Mouse (Mus musculus) intestine, embryonic 16.5 days (tissue): Measurements from ENCODE around the gene Lgmn. TPM values are rescaled to one million over a fixed set of nuclear protein-coding genes. Genes with fewer than 3 reads are reported as not detected.

ENCODE experiments used
- ATAC-seq: fragments of 200-750 bp; cut with Nextera tagmentation; 2 replicates; pipeline ENCODE4 v1.8.0; 2017; ENCODE audit warnings: moderate TSS enrichment, moderate library complexity
- H3K27ac ChIP-seq: fragments of 300-500 bp; sonication (generic); 2 replicates; pipeline ENCODE4 v1.5.1; 2014; ENCODE audit warnings: mild to moderate bottlenecking, low read length
- H3K27me3 ChIP-seq: fragments of 300-500 bp; sonication (generic); replicated peaks from 2 replicates; pipeline ENCODE4 v1.6.1; 2014; ENCODE audit warnings: low read length, control low read depth, mixed read lengths; ENCODE audit not compliant: control insufficient read depth, insufficient read depth
- H3K36me3 ChIP-seq: fragments of 300-500 bp; sonication (generic); 2 replicates; pipeline ENCODE4 v1.6.1; 2014; ENCODE audit warnings: low read length, control low read depth; ENCODE audit not compliant: control insufficient read depth, insufficient read depth
- H3K4me1 ChIP-seq: fragments of 300-500 bp; sonication (generic); 2 replicates; pipeline ENCODE4 v1.6.1; 2014; ENCODE audit warnings: low read length, control low read depth, mixed read lengths; ENCODE audit not compliant: control insufficient read depth, insufficient read depth
- H3K4me2 ChIP-seq: fragments of 300-500 bp; sonication (generic); 2 replicates; pipeline ENCODE4 v1.6.1; 2014; ENCODE audit warnings: low read depth, low read length, control low read depth
- H3K4me3 ChIP-seq: fragments of 300-500 bp; sonication (generic); 2 replicates; pipeline ENCODE4 v1.5.1; 2014; ENCODE audit warnings: mild to moderate bottlenecking, low read length
- H3K9ac ChIP-seq: fragments of 300-500 bp; sonication (generic); 2 replicates; pipeline ENCODE4 v1.6.1; 2014; ENCODE audit warnings: low read depth, low read length
- H3K9me3 ChIP-seq: fragments of 300-500 bp; sonication (generic); 2 replicates; pipeline ENCODE4 v1.6.1; 2016; ENCODE audit warnings: low read length, control low read depth; ENCODE audit not compliant: control insufficient read depth
- WGBS: fragments of 180-500 bp; shearing (Covaris S2); extraction: QIAGEN DNeasy Blood & Tissue Kit; methylation state at CpG from one replicate; pipeline ENCODE4 v1.1.7; 2014; 5-methylcytosine and 5-hydroxymethylcytosine counted together
- polyA plus RNA-seq: library from polyadenylated mRNA; unstranded; fragments of >200 nt; fragmentation: Nextera tagmentation; extraction: Ambion mirVana; gene quantifications from 2 replicates; pipeline ENCODE4 v1.2.1, GENCODE M21; 2015

Lgmn gene
- polyA plus RNA-seq, 1 experiment from 2014 or later = 92.4 TPM

- H3K4me2 ChIP-seq = no peak overlapping the region
- no peak for ATAC-seq
- no peaks in the 10 kb centered on the region for H3K27me3 ChIP-seq
- H3K27ac ChIP-seq = no peak overlapping the region
- H3K9me3 ChIP-seq = no peaks in the 10 kb centered on the region
- no peak overlapping the region for H3K4me3 ChIP-seq
- H3K36me3 ChIP-seq = no peaks in the 10 kb centered on the region
- no peak overlapping the region for H3K9ac ChIP-seq
- peaks cover 6% of the 10 kb centered on the region; the same call in 1 of the 2 replicates for H3K4me1 ChIP-seq
- WGBS = 85% methylated on average over 6 of the region's 6 CpGs
Observed at GRCm38 (mm10) chr12:102414686-102415085, 24.9 kb downstream of the Lgmn start.

- Histone ChIP-seq H3K4me3 (no peak overlapping the region), H3K27me3 (no peaks in the 10 kb centered on the region), H3K36me3 (no peaks in the 10 kb centered on the region), H3K4me1 (peaks cover 6% of the 10 kb centered on the region; the same call in 1 of the 2 replicates), H3K4me2 (no peak overlapping the region), H3K9me3 (no peaks in the 10 kb centered on the region), H3K27ac (no peak overlapping the region), H3K9ac (no peak overlapping the region)
- 90% methylated on average over 13 of the region's 13 CpGs for WGBS
- ATAC-seq = no peak
Observed at GRCm38 (mm10) chr12:102413171-102413570, 26.4 kb downstream of the Lgmn start.

GRCm38 (mm10) chr12:102398588-102398987 lies 41.0 kb downstream of the Lgmn start:
- Histone ChIP-seq H3K9me3 (no peaks in the 10 kb centered on the region), H3K36me3 (peaks cover 6% of the 10 kb centered on the region; the same call in 1 of the 2 replicates), H3K27ac (no peak overlapping the region), H3K9ac (no peak overlapping the region), H3K4me1 (no peaks in the 10 kb centered on the region), H3K4me2 (no peak overlapping the region), H3K4me3 (no peak overlapping the region), H3K27me3 (no peaks in the 10 kb centered on the region)
- no peak for ATAC-seq
- WGBS = 90% methylated on average over 4 of the region's 4 CpGs

- Histone ChIP-seq H3K36me3 (no peaks in the 10 kb centered on the region; the same call in 1 of the 2 replicates), H3K4me1 (no peaks in the 10 kb centered on the region), H3K27ac (no peak overlapping the region), H3K4me3 (no peak overlapping the region), H3K27me3 (no peaks in the 10 kb centered on the region), H3K9me3 (no peaks in the 10 kb centered on the region), H3K4me2 (no peak overlapping the region), H3K9ac (no peak overlapping the region)
- no peak for ATAC-seq
- WGBS = 52% methylated on average over 19 of the region's 19 CpGs
Observed at GRCm38 (mm10) chr12:102395998-102396991, 43.3 kb downstream of the Lgmn start.

GRCm38 (mm10) chr12:102395537-102395936 lies 44.1 kb downstream of the Lgmn start:
- WGBS = 74% methylated on average over 9 of the region's 9 CpGs
- Histone ChIP-seq H3K9me3 (no peaks in the 10 kb centered on the region), H3K27me3 (no peaks in the 10 kb centered on the region), H3K27ac (no peak overlapping the region), H3K36me3 (no peaks in the 10 kb centered on the region; the same call in 1 of the 2 replicates), H3K4me2 (no peak overlapping the region), H3K4me3 (no peak overlapping the region), H3K4me1 (no peaks in the 10 kb centered on the region), H3K9ac (no peak overlapping the region)
- ATAC-seq = no peak

- WGBS = 91% methylated on average over 7 of the region's 7 CpGs
Observed at GRCm38 (mm10) chr12:102394496-102394895, 45.1 kb downstream of the Lgmn start.

GRCm38 (mm10) chr12:102391982-102392381 lies 47.6 kb downstream of the Lgmn start:
- Histone ChIP-seq H3K4me3 (no peak overlapping the region), H3K9me3 (no peaks in the 10 kb centered on the region), H3K27ac (no peak overlapping the region), H3K4me2 (no peak overlapping the region), H3K36me3 (no peaks in the 10 kb centered on the region; the same call in 1 of the 2 replicates), H3K9ac (no peak overlapping the region), H3K27me3 (no peaks in the 10 kb centered on the region), H3K4me1 (no peaks in the 10 kb centered on the region)
- ATAC-seq = no peak
- 72% methylated on average over 4 of the region's 4 CpGs for WGBS

More at GRCm38 (mm10) chr12:102394496-102394895, 45.1 kb downstream of the Lgmn start:
- no peaks in the 10 kb centered on the region for H3K9me3 ChIP-seq
- no peaks in the 10 kb centered on the region; the same call in 1 of the 2 replicates for H3K36me3 ChIP-seq
- H3K4me2 ChIP-seq = no peak overlapping the region
- no peaks in the 10 kb centered on the region for H3K27me3 ChIP-seq
- no peak overlapping the region for H3K27ac ChIP-seq
- no peak for ATAC-seq
- H3K4me1 ChIP-seq = no peaks in the 10 kb centered on the region
- no peak overlapping the region for H3K9ac ChIP-seq
- no peak overlapping the region for H3K4me3 ChIP-seq

- H3K4me1 ChIP-seq = no peaks in the 10 kb centered on the region
- no peak for ATAC-seq
- no peaks in the 10 kb centered on the region for H3K27me3 ChIP-seq
- H3K4me2 ChIP-seq = no peak overlapping the region
- no peaks in the 10 kb centered on the region for H3K9me3 ChIP-seq
- no peak overlapping the region for H3K4me3 ChIP-seq
- 86% methylated on average over 2 of the region's 2 CpGs for WGBS
- H3K36me3 ChIP-seq = no peaks in the 10 kb centered on the region; the same call in none of the 2 replicates
- H3K27ac ChIP-seq = no peak overlapping the region
- no peak overlapping the region for H3K9ac ChIP-seq
Observed at GRCm38 (mm10) chr12:102391109-102391508, 48.5 kb downstream of the Lgmn start.

GRCm38 (mm10) chr12:102390042-102390441 lies 49.6 kb downstream of the Lgmn start:
- no peak overlapping the region for H3K27ac ChIP-seq
- WGBS = 53% methylated on average over 8 of the region's 8 CpGs
- ATAC-seq = no peak

More at GRCm38 (mm10) chr12:102390042-102390441, 49.6 kb downstream of the Lgmn start:
- H3K36me3 ChIP-seq = no peaks in the 10 kb centered on the region; the same call in none of the 2 replicates
- no peak overlapping the region for H3K9ac ChIP-seq
- H3K4me3 ChIP-seq = no peak overlapping the region
- H3K9me3 ChIP-seq = no peaks in the 10 kb centered on the region
- no peaks in the 10 kb centered on the region for H3K4me1 ChIP-seq
- H3K27me3 ChIP-seq = no peaks in the 10 kb centered on the region
- no peak overlapping the region for H3K4me2 ChIP-seq
